Mouse (Mus musculus): Measurements from ENCODE around the gene Il16. TPM values are rescaled to one million over a fixed set of nuclear protein-coding genes. Genes with fewer than 3 reads are reported as not detected.

Gene Il16
- 1.0 and 1.2 TPM in 2 replicates for polyA plus RNA-seq (2014; fragmentation: Nextera tagmentation; extraction: Ambion mirVana)

DNA sequence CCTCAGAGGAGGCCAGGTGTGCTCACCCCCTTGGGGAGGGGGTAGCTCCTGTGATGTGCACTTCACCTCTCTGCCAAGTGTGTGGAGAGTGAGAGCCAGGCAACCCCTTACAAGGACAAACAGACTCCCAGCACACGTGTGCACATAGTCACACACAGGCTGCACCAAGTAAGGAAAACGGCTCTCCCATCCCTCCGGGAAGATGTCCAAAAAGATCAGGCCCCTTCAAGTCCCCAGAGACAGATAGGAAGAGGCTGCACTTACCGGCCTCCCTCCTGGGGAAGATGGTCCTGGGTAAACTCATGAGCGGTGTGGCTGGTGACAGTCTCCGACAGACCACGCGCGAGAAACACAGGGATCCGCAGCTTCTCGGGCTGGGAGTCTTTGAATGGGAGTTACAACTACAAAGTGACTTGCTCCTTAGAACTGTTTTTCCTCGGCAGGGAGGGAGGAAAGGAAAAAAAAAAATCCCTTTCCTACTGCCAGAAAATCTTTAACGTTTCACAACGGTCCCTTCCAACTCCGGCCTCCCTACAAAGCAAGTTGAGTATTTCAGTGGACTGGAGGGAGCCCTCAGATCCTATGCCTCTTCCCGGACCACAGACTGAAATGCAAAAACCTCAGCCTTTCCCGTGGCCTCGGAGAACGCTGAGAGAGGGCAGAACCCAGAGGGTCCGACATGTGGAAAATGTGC, at the start of gene Il16:
Gene Il16 (minus strand): TSS at position 314 of the 694 bp plus-strand sequence.
- Histone ChIP-seq H3K4me2 (replicated peaks) (0 out of 2 replicates have a peak within 1 kb of the TSS, but pooled peaks have one; percentile 11), H3K27me3 (ENCODE audit: control insufficient read depth, insufficient read depth, low read length) (no peaks in the 10 kb centered on the region), H3K4me3 (replicated peaks; ENCODE audit: low read length) (no peak within 1 kb of the TSS), H3K9me3 (ENCODE audit: control insufficient read depth, low read length) (no peaks in the 10 kb centered on the region), H3K27ac (no peak within 1 kb of the TSS), H3K36me3 (replicated peaks; ENCODE audit: control insufficient read depth, insufficient read depth) (no peaks in the 10 kb centered on the region), H3K9ac (no peak within 1 kb of the TSS), H3K4me1 (replicated peaks; ENCODE audit: control insufficient read depth, insufficient read depth, low read length) (peaks cover 5% of the 10 kb centered on the region; the same call in 1 of the 2 replicates)
- DNase-seq (ENCODE audit: low spot score) (no peak), ATAC-seq (ENCODE audit: low FRiP score) (no peak)
- 48% methylated on average over 20 of the region's 20 CpGs for WGBS

DNA sequence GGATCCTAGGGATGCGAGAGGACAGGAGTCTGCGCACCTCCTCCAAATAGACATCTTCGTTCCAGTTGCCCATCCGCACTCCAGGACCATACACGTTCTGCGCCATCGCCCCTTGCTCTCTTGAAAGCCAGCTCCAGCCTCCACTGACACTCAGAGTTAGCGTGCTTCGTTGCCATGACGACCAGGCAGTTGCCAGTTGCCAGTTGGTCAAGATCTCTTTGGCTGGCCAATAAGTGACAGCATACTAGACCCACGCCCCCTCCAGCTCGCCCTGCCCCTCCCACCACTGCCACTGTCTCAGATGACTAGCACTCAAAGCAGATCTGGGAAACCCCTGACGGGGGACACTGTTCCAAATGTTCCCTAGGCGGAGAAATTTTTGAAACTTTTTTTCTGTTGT, 49.2 kb upstream of the Il16 start, which contains the start of gene Cfap161:
Gene Cfap161 (minus strand): TSS at position 176 of the 400 bp plus-strand sequence.
- Histone ChIP-seq H3K9ac (no peak within 1 kb of the TSS), H3K4me3 (replicated peaks; ENCODE audit: low read length) (no peak within 1 kb of the TSS), H3K4me2 (replicated peaks) (peak within 1 kb of the TSS; percentile 43), H3K27me3 (ENCODE audit: control insufficient read depth, insufficient read depth, low read length) (no peaks in the 10 kb centered on the region), H3K9me3 (ENCODE audit: control insufficient read depth, low read length) (no peaks in the 10 kb centered on the region), H3K27ac (no peak within 1 kb of the TSS), H3K4me1 (replicated peaks; ENCODE audit: control insufficient read depth, insufficient read depth, low read length) (no peaks in the 10 kb centered on the region), H3K36me3 (replicated peaks; ENCODE audit: control insufficient read depth, insufficient read depth) (no peaks in the 10 kb centered on the region)
- ATAC-seq (ENCODE audit: low FRiP score) (peak; percentile 90), DNase-seq (ENCODE audit: low spot score) (peak; percentile 73)
- WGBS, result 6% methylated on average over 14 of the region's 14 CpGs

- Histone ChIP-seq H3K36me3 (replicated peaks; ENCODE audit: control insufficient read depth, insufficient read depth) (no peaks in the 10 kb centered on the region), H3K4me3 (replicated peaks; ENCODE audit: low read length) (no peak overlapping the region), H3K9ac (no peak overlapping the region), H3K27me3 (ENCODE audit: control insufficient read depth, insufficient read depth, low read length) (no peaks in the 10 kb centered on the region), H3K4me1 (replicated peaks; ENCODE audit: control insufficient read depth, insufficient read depth, low read length) (no peaks in the 10 kb centered on the region), H3K27ac (no peak overlapping the region), H3K4me2 (replicated peaks) (peak overlapping the region; percentile 43), H3K9me3 (ENCODE audit: control insufficient read depth, low read length) (no peaks in the 10 kb centered on the region)
- no peak for DNase-seq (ENCODE audit: low spot score)
- 47% methylated on average over 11 of the region's 11 CpGs for WGBS
- ATAC-seq (ENCODE audit: low FRiP score), result peak; percentile 40
Observed at GRCm38 (mm10) chr7:83794006-83794683, 48.6 kb upstream of the Il16 start.

- no peak overlapping the region for H3K4me3 ChIP-seq (replicated peaks; ENCODE audit: low read length)
- no peaks in the 10 kb centered on the region for H3K9me3 ChIP-seq (ENCODE audit: control insufficient read depth, low read length)
- no peak for DNase-seq (ENCODE audit: low spot score)
- WGBS, result 85% methylated on average over 4 of the region's 4 CpGs
- no peaks in the 10 kb centered on the region for H3K4me1 ChIP-seq (replicated peaks; ENCODE audit: control insufficient read depth, insufficient read depth, low read length)
- no peak for ATAC-seq (ENCODE audit: low FRiP score)
- no peaks in the 10 kb centered on the region for H3K36me3 ChIP-seq (replicated peaks; ENCODE audit: control insufficient read depth, insufficient read depth)
- no peak overlapping the region for H3K4me2 ChIP-seq (replicated peaks)
- no peak overlapping the region for H3K9ac ChIP-seq
- no peak overlapping the region for H3K27ac ChIP-seq
- H3K27me3 ChIP-seq (ENCODE audit: control insufficient read depth, insufficient read depth, low read length), result no peaks in the 10 kb centered on the region
Observed at GRCm38 (mm10) chr7:83780881-83781280, 35.4 kb upstream of the Il16 start.

GRCm38 (mm10) chr7:83780026-83780425, 34.5 kb upstream of the Il16 start:
- no peaks in the 10 kb centered on the region for H3K36me3 ChIP-seq (replicated peaks; ENCODE audit: control insufficient read depth, insufficient read depth)
- H3K9me3 ChIP-seq (ENCODE audit: control insufficient read depth, low read length), result no peaks in the 10 kb centered on the region
- no peak overlapping the region for H3K9ac ChIP-seq
- DNase-seq (ENCODE audit: low spot score) (peak; percentile 22), ATAC-seq (ENCODE audit: low FRiP score) (no peak)
- 82% methylated on average over 4 of the region's 4 CpGs for WGBS
- H3K27me3 ChIP-seq (ENCODE audit: control insufficient read depth, insufficient read depth, low read length), result no peaks in the 10 kb centered on the region
- no peak overlapping the region for H3K4me3 ChIP-seq (replicated peaks; ENCODE audit: low read length)
- no peak overlapping the region for H3K4me2 ChIP-seq (replicated peaks)
- no peaks in the 10 kb centered on the region for H3K4me1 ChIP-seq (replicated peaks; ENCODE audit: control insufficient read depth, insufficient read depth, low read length)
- no peak overlapping the region for H3K27ac ChIP-seq

- Histone ChIP-seq H3K4me3 (replicated peaks; ENCODE audit: low read length) (no peak overlapping the region), H3K4me1 (replicated peaks; ENCODE audit: control insufficient read depth, insufficient read depth, low read length) (no peaks in the 10 kb centered on the region), H3K36me3 (replicated peaks; ENCODE audit: control insufficient read depth, insufficient read depth) (no peaks in the 10 kb centered on the region), H3K4me2 (replicated peaks) (no peak overlapping the region), H3K9me3 (ENCODE audit: control insufficient read depth, low read length) (no peaks in the 10 kb centered on the region), H3K27me3 (ENCODE audit: control insufficient read depth, insufficient read depth, low read length) (no peaks in the 10 kb centered on the region), H3K9ac (no peak overlapping the region), H3K27ac (no peak overlapping the region)
- 81% methylated on average over 2 of the region's 2 CpGs for WGBS
- no peak for ATAC-seq (ENCODE audit: low FRiP score)
- peak; percentile 2 for DNase-seq (ENCODE audit: low spot score)
Observed at GRCm38 (mm10) chr7:83779028-83779427, 33.5 kb upstream of the Il16 start.

DNA sequence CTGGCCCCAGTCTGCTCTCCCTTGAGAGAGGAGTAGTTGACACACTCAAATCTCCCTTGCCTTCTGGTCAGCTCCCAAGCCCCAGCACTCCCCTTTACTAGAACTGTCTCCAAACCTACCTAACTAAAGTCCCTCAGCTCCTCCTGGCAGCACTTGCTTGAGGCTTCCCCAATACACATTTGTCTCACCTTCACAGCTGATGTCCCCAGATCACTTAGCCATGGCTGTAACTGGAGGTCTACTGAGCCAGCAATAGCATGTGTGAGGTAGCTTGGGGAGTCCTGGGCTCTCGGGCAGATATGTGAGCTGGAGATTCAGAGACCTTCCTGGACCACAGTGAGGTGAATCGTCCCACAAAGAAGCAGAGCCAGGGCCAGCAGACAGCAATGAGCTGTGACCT, 33.0 kb upstream of the Il16 start:
- Histone ChIP-seq H3K4me3 (replicated peaks; ENCODE audit: low read length) (no peak overlapping the region), H3K9me3 (ENCODE audit: control insufficient read depth, low read length) (no peaks in the 10 kb centered on the region), H3K4me1 (replicated peaks; ENCODE audit: control insufficient read depth, insufficient read depth, low read length) (no peaks in the 10 kb centered on the region), H3K9ac (no peak overlapping the region), H3K27ac (no peak overlapping the region), H3K36me3 (replicated peaks; ENCODE audit: control insufficient read depth, insufficient read depth) (no peaks in the 10 kb centered on the region), H3K4me2 (replicated peaks) (no peak overlapping the region), H3K27me3 (ENCODE audit: control insufficient read depth, insufficient read depth, low read length) (no peaks in the 10 kb centered on the region)
- peak; percentile 0 for DNase-seq (ENCODE audit: low spot score)
- 85% methylated on average over 2 of the region's 2 CpGs for WGBS
- no peak for ATAC-seq (ENCODE audit: low FRiP score)

DNA sequence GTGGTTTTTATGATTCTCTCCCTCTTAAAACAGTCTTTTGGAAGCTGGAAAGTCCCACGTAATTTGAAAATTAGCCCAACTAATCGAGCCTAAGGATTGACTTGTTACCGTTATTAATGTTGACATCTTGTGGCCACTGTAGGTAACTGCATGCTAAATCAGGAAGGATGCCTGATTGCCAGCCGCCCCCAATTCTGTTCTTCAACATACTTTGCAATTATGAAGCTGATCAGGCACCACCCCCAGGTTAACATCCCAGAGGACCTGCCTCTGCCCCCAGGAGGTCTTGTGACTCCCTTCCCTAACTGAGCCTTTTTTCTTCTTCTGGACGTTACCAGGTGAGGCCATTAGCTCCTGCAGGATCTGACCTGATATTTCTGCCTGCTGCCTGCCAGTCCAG, 29.2 kb upstream of the Il16 start:
- no peaks in the 10 kb centered on the region for H3K27me3 ChIP-seq (ENCODE audit: control insufficient read depth, insufficient read depth, low read length)
- H3K4me2 ChIP-seq (replicated peaks), result no peak overlapping the region
- H3K36me3 ChIP-seq (replicated peaks; ENCODE audit: control insufficient read depth, insufficient read depth), result no peaks in the 10 kb centered on the region
- H3K9ac ChIP-seq, result no peak overlapping the region
- ATAC-seq (ENCODE audit: low FRiP score), result no peak
- H3K4me1 ChIP-seq (replicated peaks; ENCODE audit: control insufficient read depth, insufficient read depth, low read length), result no peaks in the 10 kb centered on the region
- no peaks in the 10 kb centered on the region for H3K9me3 ChIP-seq (ENCODE audit: control insufficient read depth, low read length)
- WGBS, result 41% methylated on average over 5 of the region's 5 CpGs
- no peak overlapping the region for H3K27ac ChIP-seq
- no peak overlapping the region for H3K4me3 ChIP-seq (replicated peaks; ENCODE audit: low read length)
- peak; percentile 66 for DNase-seq (ENCODE audit: low spot score)

- H3K36me3 ChIP-seq (replicated peaks; ENCODE audit: control insufficient read depth, insufficient read depth), result no peaks in the 10 kb centered on the region
- no peak overlapping the region for H3K9ac ChIP-seq
- WGBS, result 74% methylated on average over 3 of the region's 3 CpGs
- DNase-seq (ENCODE audit: low spot score), result no peak
- no peaks in the 10 kb centered on the region for H3K4me1 ChIP-seq (replicated peaks; ENCODE audit: control insufficient read depth, insufficient read depth, low read length)
- H3K27me3 ChIP-seq (ENCODE audit: control insufficient read depth, insufficient read depth, low read length), result no peaks in the 10 kb centered on the region
- no peak overlapping the region for H3K4me3 ChIP-seq (replicated peaks; ENCODE audit: low read length)
- H3K4me2 ChIP-seq (replicated peaks), result no peak overlapping the region
- H3K27ac ChIP-seq, result no peak overlapping the region
- ATAC-seq (ENCODE audit: low FRiP score), result no peak
- no peaks in the 10 kb centered on the region for H3K9me3 ChIP-seq (ENCODE audit: control insufficient read depth, low read length)
Observed at GRCm38 (mm10) chr7:83763674-83764073, 18.1 kb upstream of the Il16 start.

Measured in hindbrain, embryonic 14.5 days (tissue).